Mouse (Mus musculus) heart, postnatal 14 days (tissue): ENCODE data around the gene Nr1d1. TPM values are rescaled to one million over a fixed set of nuclear protein-coding genes. Genes with fewer than 3 reads are reported as not detected.
A peak's percentile ranks its signal among the peaks of the same experiment; 100 is the strongest.

Experiments
- DNase-seq, 2 experiments: peaks; one replicate each; pipeline ENCODE4 v3.0.0; 2021 to 2022
- intact Hi-C: fragments of 180-260 bp; cut with DNase I; formaldehyde crosslinking; loops from one replicate; pipeline ENCODE4 v1.15.1; 2025
- long read RNA-seq, 2 experiments: library from polyadenylated mRNA; stranded (forward); transcript quantifications; one replicate each; pipeline ENCODE4 v2.0.0; 2021
- total RNA-seq, 2 experiments: library from RNA; stranded (reverse); gene quantifications; 2 replicates each; pipeline ENCODE4 v1.2.3; 2021

The Nr1d1 gene
- 10 to 100 TPM; 20.7 to 31.5 TPM for total RNA-seq
- long read RNA-seq, experiment 1, transcript Nr1d1-201 (8 exons, 2,721 nt) = major isoform, 11 of 21 reads
- long read RNA-seq, experiment 1, partial matches to known transcripts = 9 of 21 reads
- long read RNA-seq, experiment 1, other reads (novel, unspliced or antisense) = 1 of 21 reads
- long read RNA-seq, experiment 2, transcript Nr1d1-201 (8 exons, 2,721 nt) = major isoform, 24 of 47 reads
- long read RNA-seq, experiment 2, partial matches to known transcripts = 21 of 47 reads
- long read RNA-seq, experiment 2, other reads (novel, unspliced or antisense) = 2 of 47 reads

DNA sequence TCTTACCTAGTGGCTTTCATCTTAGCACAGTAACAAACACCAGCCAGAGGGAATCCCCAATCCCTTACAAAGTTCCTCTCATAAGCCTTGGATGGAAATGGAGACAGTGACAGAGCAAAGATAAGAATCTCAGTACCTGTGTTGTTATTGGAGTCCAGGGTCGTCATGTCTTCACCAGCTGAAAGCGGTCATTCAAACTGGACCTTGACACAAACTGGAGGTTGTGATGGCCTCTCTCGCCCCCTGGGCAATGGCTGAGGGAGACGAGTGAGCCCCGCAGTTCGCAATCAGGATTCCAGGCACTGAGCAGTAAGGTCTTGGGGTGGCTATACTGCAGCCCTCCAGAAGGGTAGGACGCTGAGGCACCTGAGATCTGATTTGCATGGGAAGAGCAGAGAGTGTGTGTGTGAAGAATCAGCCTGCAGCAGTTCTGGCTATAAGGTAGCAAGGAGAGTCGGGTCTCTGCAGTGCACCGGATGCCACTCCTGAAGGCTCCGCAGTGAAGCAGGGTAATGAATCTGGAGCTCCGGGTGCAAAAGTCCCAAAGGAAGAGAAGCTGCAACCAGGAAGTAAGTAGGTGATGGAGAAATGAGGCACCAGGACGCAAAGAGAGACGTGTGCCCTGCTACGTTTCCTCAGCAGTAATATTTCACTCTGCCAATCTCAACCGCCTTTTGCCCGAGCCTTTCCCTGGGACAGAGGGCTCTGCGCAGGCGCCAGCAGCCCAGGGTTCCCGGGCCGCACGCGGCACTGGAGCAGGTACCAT is at the start of gene Nr1d1:
TSS of gene Nr1d1 (minus strand) at position 752 of the 766 bp plus-strand sequence.
- DNase-seq = no peak
- intact Hi-C loops = no loop called here

DNA sequence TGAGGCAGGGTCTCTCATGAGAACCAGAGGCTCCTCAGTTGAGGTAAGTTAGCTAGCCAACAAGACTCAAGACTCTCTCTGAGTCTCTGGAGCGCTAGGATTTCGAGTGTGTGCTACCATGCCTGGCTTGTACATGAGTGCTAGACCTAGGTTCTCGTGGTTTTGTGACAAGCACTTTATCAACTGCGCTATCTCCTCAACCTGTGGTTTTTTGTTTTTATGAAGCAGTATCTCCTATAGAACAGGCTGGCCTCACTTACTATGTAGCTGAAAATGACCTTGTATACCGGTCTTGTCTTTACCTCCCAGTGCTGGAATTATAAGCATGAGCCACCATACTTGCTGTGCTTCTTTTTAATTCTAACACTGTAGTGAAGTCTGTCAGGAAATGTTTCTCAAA is 45.8 kb upstream of the Nr1d1 start:
- intact Hi-C loops = no loop called here
- DNase-seq = no peak

DNA sequence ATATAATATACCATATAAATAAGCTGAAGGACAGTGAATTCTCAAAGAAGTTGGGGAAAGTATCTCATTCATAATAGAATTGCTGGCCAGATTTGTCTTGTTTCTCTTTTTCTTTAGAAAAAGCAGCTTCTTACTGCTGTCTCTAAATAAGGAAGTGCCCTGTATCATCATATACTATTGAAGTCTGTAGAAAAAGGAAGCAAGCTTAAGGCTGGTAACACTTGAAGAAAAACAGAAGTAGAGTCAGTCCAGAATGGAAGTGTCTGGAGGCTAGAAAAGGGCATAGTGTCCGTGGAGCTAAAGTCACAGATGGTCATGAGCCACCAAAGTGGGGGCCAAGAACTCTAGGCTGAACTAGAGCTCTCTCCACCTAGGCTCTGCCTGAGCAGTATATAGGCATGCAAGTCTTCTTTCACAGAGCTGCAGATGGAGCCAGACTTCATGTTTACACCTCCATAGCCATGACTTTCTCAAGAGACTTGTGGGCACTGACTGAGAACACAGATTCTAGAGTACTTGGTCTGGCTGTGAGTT is 41.6 kb upstream of the Nr1d1 start:
- intact Hi-C loops = no loop called here
- DNase-seq = no peak

DNA sequence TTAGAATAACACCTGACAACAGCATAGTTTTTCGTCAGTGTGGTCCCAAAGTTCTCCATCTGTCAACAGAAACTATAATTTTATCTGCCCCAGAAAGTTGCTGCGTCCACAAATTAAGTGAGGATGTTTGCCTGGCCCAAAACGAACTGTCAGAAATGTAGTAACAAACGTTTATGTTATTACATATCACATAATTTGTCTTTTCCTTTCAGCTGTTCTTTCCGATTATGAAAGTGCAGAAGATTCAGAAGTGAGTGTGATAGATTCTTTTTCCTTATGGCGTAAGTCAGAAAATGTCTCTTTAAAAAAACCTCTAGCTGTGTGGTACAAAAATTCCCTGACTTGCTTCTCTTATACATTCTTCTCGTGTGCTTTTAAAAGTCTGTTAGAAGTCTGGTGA is 35.6 kb upstream of the Nr1d1 start:
- intact Hi-C loops = no loop called here
- DNase-seq = no peak

DNA sequence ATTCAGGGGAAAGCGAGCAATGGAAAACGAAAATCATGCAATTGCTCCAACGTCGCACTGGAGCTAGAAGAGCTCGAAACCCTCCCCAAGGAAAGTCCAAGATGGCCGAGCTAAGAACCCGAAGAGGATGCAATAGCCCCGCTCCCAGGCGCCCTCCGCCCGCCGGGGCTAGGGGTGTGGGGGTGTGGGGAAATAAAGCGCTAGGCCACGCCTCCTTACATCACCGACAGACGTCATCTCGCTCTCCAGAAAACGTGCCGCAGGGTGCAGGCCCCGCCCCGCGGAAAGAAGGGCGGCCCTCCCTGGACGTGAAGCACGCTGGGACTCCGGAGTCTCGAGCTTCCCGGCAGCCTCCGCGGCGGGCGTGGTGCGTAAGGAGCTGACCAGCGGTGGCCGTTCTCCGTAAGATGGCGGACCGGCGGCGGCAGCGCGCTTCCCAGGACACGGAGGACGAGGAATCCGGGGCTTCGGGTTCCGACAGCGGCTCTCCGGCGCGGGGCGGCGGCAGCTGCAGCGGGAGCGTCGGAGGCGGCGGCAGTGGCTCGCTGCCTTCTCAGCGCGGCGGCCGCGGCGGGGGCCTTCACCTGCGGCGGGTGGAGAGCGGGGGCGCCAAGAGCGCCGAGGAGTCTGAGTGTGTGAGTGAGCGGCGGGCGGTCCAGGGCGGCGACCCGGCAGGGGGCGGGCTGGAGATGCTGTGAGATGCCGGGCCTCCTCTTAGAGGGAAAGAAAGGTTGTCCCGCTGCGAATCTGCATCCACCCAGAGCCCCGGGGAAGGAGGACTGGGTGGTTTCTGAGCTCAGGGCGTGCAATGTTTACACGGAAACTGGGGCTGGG is 34.5 kb upstream of the Nr1d1 start:
- intact Hi-C loops = no loop called here

DNA sequence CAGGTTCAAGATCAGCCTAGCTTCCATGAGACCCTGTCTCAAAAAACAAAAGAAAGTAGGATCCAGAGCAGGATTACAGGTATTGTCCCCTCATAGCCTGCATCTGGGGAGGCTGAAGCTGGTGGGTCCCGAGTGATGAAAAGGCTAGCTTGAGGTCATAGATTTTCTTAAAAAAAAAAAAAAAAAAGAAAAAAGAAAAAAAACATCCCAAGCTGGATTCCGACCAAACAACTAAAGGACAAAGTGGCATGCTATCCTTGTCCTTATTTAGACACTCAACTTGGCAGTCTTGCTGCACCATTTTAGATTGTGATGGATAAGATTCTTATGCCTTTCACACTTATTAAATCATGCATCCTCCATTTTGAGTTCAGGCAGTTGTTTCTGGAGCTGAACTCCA is 33.3 kb upstream of the Nr1d1 start:
- intact Hi-C loops = loop anchor here (1.0 kb wide), 1 partner anchor 11 kb away; no protein-coding TSS in a partner anchor
- no peak for DNase-seq

More for the DNA sequence above, 34.5 kb upstream of the Nr1d1 start:
- peak; percentile 98 to 99 for DNase-seq

DNA sequence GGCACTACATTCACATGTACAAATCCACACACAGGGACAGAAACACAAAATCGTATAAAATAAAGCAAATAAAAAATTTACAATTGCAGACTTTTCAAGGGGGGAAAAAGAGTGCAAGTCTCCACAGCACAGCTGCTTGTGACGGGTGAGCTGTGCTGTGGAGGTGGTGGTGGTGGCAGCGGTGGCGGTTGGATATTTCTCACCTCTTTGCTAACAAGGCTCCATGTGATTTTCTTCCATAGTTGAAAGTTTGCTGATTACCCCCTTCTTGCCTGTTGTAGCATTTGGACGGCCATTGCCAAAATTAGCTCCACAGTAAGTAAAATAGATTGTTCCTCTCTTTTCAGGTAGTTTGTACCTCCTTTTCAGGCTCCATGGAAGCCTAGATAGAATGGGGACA is 29.5 kb upstream of the Nr1d1 start, which contains the start of gene Casc3:
TSS of gene Casc3 (plus strand) at position 301 of the 400 bp plus-strand sequence.
- intact Hi-C loops = no loop called here

DNA sequence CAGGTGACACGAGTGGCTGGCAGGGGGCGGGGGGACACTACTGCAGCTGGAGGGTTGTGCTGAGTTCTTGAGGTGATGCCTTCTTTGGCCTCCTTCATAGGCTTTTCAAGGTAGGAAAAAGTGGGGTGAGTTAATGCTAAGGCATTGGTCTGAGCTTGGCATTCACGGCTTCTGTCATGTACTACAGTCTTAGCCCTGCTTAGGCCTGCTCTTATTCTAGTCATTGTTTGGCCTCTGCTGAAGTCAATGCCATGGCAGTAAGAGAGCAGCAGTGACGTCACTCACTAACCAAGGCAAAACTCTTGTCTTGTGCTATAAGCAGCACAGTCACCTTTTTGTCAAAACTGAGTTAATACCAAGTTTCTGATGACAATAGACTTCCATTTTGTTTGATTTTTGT is 22.8 kb upstream of the Nr1d1 start:
- no peak for DNase-seq
- intact Hi-C loops = loop anchor here (1.0 kb wide), 1 partner anchor 10 kb away; no protein-coding TSS in a partner anchor

More for the DNA sequence above, 29.5 kb upstream of the Nr1d1 start, which contains the start of gene Casc3:
- no peak for DNase-seq

DNA sequence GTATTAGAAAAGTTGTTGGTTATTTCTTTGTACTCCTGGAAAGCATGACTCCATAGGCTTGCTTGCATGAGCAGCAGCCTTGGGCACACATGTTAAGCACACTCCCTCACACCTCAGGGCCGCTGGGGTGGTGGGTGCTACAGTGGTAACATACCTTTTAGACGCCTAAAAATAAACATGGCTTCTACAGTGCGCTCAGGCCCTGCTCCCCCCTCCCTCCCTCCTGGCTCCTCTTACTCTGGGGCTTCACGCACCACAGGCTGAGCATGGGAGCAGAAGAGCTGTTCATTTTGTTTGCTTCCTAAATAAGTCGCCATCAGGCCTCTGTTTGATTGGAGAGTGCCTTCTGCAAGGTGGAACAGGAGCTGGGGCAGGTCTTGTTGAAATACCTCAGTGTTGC is 22.2 kb upstream of the Nr1d1 start:
- intact Hi-C loops = loop anchor here (1.0 kb wide), 1 partner anchor 11 kb away; no protein-coding TSS in a partner anchor

DNA sequence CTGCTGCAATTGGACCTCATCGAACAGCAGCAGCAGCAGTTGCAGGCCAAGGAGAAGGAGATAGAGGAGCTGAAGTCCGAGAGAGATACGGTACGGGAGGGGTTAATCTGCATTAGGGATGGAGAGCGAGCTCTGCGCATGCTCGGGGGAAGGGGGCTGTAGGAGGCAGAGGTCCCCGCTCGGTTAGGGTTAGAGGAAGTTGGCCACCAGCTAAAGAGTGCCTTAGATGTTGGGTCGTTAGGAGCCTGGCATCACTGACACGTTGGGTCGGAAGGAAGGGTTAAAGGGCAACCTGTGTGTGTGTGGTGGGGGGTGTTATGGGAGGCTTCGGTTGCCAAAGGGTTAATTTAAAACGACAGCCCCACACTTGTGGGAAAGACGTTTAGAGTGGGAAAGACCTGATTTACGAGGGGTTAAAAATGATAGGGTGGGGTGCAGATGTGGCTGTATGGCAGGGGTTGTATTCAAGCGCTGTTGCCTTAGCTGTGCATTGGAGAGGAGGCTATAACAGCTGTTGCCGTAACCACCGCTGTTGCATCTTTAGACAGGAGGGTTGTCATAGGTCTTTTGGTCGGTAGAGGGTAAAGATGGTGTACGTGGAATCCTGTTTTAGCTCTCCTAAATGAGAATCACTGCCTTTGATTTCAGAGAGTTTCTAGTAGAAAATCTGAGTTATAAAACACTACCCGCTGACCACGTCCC is 21.5 kb upstream of the Nr1d1 start:
- DNase-seq = peak; percentile 72 to 76

More for the DNA sequence above, 22.2 kb upstream of the Nr1d1 start:
- no peak for DNase-seq

DNA sequence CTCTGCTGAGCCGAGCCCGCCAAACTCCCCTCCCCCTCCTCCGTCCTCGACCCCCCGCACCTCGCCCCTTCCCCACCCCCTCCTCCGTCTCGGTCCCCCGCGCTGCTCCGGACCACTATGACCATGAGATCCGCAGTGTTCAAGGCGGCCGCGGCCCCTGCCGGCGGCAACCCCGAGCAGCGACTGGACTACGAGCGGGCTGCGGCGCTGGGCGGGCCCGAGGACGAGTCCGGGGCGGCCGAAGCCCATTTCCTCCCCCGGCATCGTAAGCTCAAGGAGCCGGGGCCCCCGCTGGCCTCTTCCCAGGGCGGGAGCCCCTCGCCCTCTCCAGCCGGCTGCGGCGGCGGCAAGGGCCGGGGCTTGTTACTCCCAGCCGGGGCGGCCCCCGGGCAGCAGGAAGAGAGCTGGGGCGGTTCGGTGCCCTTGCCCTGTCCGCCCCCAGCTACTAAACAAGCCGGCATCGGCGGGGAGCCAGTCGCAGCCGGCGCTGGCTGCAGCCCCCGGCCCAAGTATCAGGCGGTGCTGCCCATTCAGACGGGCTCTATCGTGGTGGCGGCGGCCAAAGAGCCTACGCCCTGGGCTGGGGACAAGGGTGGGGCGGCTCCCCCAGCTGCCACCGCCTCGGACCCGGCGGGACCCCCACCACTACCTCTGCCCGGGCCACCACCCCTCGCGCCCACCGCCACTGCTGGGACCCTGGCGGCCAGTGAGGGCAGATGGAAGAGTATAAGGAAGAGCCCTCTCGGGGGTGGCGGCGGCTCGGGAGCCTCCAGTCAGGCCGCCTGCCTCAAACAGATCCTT is 20.8 kb upstream of the Nr1d1 start:
- intact Hi-C loops = no loop called here
- DNase-seq = peak in 1 of 2 experiments; percentile 67

More for the DNA sequence above, 21.5 kb upstream of the Nr1d1 start:
- intact Hi-C loops = loop anchor here (1.0 kb wide), 1 partner anchor 12 kb away; no protein-coding TSS in a partner anchor

DNA sequence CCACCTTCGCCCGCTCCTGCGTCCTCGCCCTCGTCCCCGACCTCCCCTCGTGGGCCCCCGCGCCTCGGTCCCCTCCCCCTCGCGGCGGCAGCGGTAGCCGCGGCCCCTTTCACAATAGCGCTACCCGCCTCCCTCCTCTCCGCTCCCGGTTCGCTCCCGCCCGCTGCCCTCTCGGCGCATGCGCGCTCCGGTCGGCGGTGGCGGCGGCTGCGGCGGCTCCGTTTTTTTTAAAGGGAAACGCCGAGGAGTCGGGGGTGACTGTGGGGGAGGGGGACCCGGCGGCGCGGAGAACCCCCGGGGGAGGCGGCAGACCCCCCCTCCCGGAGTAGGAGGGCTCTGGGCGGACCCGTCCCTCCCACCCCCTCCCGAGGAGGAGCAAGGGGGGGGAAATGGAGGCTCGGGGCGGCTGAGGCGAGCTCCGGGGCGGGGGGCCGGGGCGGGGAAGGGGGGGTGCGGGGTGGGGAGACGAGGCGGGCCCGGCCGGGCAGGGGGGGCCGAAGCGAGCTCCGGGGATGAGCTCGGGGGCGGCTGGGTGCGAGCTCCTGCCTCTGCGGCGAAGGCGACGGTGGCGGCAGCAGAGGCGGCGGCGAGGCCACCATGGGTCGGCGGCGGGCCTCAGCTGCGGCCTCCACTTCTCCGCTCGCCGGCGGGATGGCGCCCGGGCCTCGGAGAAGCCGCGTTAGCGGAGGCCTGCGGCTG is 20.0 kb upstream of the Nr1d1 start, which contains the start of gene Msl1:
TSS of gene Msl1 (plus strand) at position 502 of the 699 bp plus-strand sequence.
- intact Hi-C loops = no loop called here

DNA sequence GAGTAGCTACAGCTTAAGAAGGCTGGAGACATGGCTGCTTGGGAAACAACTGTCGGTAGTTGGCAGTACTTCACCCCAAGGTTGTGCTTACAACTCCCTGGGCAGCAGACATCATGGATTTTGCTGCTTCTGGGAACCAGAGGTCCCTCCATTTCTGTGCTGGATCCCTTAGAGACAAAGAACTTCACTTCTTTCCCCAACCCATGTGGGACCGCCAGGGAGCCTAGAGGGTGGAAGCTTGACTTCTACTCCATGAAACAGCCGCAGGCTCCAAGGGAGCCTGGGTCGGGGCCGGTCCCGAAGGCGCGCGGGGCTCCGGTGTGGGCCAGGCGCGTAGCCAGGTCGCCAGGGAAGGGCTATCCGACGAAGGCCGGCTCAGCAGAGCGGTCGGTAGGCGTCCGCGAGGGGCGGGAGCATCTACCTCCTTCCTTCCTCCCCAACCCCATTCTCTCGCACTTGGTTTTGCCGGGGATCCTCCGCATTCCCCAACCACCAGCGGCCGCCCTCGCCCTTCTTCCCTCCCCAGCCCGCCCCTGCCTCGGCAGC is 19.4 kb upstream of the Nr1d1 start:
- intact Hi-C loops = no loop called here
- DNase-seq = peak; percentile 81 to 83

More for the DNA sequence above, 20.0 kb upstream of the Nr1d1 start, which contains the start of gene Msl1:
- peak; percentile 92 to 94 for DNase-seq

DNA sequence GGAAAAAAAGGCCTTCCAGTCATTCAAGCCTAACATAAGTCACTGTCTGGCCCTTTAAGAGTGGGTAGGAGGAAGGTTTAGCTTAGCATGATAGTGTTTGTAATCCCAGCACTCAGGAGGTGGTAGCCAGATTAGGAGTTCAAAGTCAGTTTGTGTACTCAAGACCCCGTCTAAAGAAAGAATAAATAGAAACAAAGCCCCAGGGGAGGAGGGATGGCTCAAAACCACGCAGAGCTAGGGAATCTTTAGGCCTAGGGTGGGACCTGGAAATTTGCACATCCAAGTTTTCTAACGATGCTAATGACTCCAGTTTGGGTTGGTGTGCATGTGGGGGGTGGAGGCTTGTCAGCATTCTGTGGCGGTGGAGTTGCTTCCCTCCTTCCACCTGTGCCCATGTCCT is 16.9 kb upstream of the Nr1d1 start:
- intact Hi-C loops = no loop called here
- no peak for DNase-seq

DNA sequence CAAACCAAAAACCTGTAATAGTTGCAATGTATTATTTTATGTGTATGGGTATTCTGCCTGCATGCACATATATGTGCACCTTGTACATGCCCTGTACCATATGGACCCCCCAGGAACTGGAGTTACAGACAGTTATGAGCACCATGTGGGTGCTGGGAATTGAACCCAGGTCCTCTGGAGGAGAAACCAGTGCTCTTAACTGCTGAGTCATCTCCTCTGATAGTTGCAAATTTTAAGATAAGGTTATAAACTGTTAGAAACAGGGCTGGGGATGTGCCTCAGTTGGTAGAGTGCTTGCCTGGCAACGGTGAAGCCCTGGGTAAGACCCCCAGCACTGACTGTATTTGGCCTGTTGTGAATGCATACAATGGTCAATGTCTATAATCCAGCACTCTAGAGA is 16.3 kb upstream of the Nr1d1 start:
- intact Hi-C loops = no loop called here

DNA sequence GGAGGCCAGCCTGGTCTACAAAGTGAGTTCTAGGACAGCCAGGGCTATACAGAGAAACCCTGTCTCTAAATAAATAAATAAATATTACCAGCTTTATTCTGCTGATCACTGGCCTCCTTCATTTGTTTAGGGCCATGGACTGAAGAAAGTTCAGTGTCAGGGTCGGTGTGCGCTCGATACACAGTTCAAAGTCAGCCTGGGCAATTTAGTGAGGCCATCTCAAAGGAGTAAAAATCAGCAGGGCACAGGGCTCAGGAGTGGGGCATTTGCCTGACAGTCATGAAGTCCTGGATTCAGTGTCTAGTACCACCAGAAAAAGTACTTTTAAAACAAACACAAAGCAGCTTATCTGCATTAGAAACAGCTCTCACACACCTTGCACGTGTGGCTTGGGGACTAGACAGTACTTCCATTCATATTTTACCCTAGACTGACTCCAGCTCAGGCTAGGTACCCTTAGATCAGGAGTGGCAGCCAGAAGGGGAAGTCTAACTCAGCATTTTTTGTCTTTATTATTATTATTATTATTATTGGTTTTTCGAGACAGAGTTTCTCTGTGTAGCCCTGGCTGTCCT is 15.6 kb upstream of the Nr1d1 start:
- intact Hi-C loops = no loop called here
- no peak for DNase-seq

More for the DNA sequence above, 16.3 kb upstream of the Nr1d1 start:
- DNase-seq = no peak

DNA sequence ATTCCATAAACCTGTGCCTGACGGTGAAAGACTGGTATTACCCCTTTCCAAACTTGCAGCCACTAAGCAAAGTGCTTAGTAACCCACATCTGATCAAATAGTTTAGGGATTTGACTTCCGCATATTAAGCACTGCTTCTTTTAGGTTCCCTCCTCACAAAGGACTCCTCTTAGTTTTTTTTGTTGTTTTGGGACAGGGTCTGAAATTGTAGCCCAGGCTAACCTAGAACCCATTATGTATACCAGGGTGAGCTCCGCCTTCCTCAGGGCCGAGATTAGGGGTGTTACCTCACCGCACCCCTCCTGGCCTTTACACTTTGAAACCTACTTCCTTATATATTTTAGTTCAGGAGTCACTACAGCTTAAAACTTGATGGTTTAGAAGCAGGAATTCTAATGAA is 14.7 kb upstream of the Nr1d1 start:
- intact Hi-C loops = loop anchor here (2.0 kb wide), 2 partner anchors 39 to 73 kb away; no protein-coding TSS in a partner anchor
- DNase-seq = no peak
